ENCODE assay signal across 21 mouse cellular contexts in the genomic region with DNA sequence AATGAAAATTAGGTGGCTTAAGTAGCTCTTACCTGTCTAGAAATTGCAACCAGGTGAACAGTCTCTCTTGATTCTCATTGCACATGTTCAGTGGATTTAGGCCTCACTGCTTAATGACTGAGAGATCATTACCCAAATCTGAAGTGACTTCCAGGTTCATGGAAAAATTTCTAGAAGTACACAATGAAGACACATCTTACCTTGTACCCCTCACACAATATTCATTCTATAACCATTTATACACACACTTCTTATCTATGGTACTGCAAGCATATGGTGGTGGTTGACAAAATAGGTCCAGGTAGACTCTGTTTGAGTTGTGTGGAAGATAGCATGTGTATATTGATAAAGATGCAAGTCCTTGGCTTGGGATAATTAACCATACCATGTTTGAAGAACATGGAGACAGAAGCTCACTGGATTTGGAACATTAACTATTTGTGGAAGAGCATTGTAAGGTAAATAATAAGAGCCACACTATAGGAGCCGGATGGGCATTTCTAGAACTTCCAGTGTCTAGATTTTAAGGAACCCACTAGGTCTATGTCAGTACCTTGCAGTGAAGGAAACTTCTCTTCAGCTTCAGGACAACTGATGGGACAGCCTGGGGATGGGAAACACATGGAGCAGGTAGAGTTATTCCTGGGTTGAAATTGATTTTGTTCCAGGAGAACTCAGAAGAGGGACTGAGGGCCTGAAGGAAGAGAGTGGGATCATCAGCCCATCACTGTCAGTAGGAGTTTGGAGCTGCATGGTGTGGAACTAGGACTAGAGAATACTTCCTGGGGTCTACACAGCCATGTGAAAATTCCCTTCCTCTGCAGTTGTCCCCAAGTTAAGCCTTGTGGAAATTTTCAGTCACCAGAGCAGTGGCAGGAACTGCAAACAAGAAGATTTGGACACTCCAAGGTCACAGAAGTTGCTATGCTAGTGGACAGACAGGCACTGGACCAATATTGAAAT. TPM values are rescaled to one million over a fixed set of nuclear protein-coding genes. Genes with fewer than 3 reads are reported as not detected.
DNase-seq lines count a peak whose midpoint lies in the region; ATAC-seq lines count a peak whose summit lies in the region.
"Had no signal": no experiment of that assay in that cellular context is flagged by ENCODE, and none has a peak within 500 bp of the region (broad histone marks: within the 10 kb centered on the region; RNA-seq: fewer than 3 reads in every experiment).

No protein-coding gene starts in this region.

- H3K4me3 ChIP-seq in embryonic facial prominence, embryonic 11.5 days (ENCODE audit: low read depth, low read length): no peak overlapping the region
- no peak overlapping the region for H3K4me3 ChIP-seq in embryonic facial prominence, embryonic 10.5 days
- no peak overlapping the region for H3K4me3 ChIP-seq in hindbrain, embryonic 12.5 days
- no peak overlapping the region for H3K4me3 ChIP-seq in hindbrain, embryonic 16.5 days (ENCODE audit: low read length)
- no peak overlapping the region for H3K4me3 ChIP-seq in midbrain, embryonic 11.5 days (ENCODE audit: low read depth, low read length)
- no peak overlapping the region for H3K4me3 ChIP-seq in midbrain, embryonic 13.5 days (replicated peaks)
- no peak overlapping the region for H3K4me3 ChIP-seq in stomach, embryonic 14.5 days (ENCODE audit: low read depth, low read length)
- H3K4me3 ChIP-seq: forebrain, embryonic 10.5 days; heart, adult 2 months; neural tube, embryonic 13.5 days had no signal

- no peak overlapping the region for H3K27ac ChIP-seq in embryonic facial prominence, embryonic 11.5 days (replicated peaks; ENCODE audit: low read depth, low read length)
- no peak overlapping the region for H3K27ac ChIP-seq in embryonic facial prominence, embryonic 10.5 days (replicated peaks)
- no peak overlapping the region for H3K27ac ChIP-seq in hindbrain, embryonic 12.5 days
- H3K27ac ChIP-seq in hindbrain, embryonic 16.5 days (ENCODE audit: low read depth, low read length): no peak overlapping the region
- no peak overlapping the region for H3K27ac ChIP-seq in midbrain, embryonic 11.5 days (ENCODE audit: low read depth, low read length)
- no peak overlapping the region for H3K27ac ChIP-seq in midbrain, embryonic 13.5 days
- H3K27ac ChIP-seq in stomach, embryonic 14.5 days (ENCODE audit: low read length): no peak overlapping the region
- H3K27ac ChIP-seq: forebrain, embryonic 10.5 days; heart, adult 2 months; neural tube, embryonic 13.5 days had no signal

- WGBS in embryonic facial prominence, embryonic 11.5 days: 62% methylated on average over 1 of the region's 1 CpGs
- WGBS in embryonic facial prominence, embryonic 10.5 days: 62% methylated on average over 1 of the region's 1 CpGs
- WGBS in hindbrain, embryonic 12.5 days: 58% methylated on average over 1 of the region's 1 CpGs
- 67% methylated on average over 1 of the region's 1 CpGs for WGBS in hindbrain, embryonic 16.5 days
- WGBS in midbrain, embryonic 11.5 days: 59% methylated on average over 1 of the region's 1 CpGs
- 62% methylated on average over 1 of the region's 1 CpGs for WGBS in midbrain, embryonic 13.5 days
- WGBS in stomach, embryonic 14.5 days: 58% methylated on average over 1 of the region's 1 CpGs

- H3K4me2 ChIP-seq in embryonic facial prominence, embryonic 11.5 days (ENCODE audit: low read depth, low read length): no peak overlapping the region
- no peak overlapping the region for H3K4me2 ChIP-seq in hindbrain, embryonic 12.5 days (replicated peaks)
- no peak overlapping the region for H3K4me2 ChIP-seq in hindbrain, embryonic 16.5 days (ENCODE audit: low read length)
- H3K4me2 ChIP-seq in midbrain, embryonic 11.5 days: no peak overlapping the region
- H3K4me2 ChIP-seq in midbrain, embryonic 13.5 days (replicated peaks): no peak overlapping the region
- H3K4me2 ChIP-seq in stomach, embryonic 14.5 days (replicated peaks; ENCODE audit: low read depth, low read length): no peak overlapping the region
- H3K4me2 ChIP-seq: lung, embryonic 14.5 days; neural tube, embryonic 13.5 days had no signal

- ATAC-seq in embryonic facial prominence, embryonic 11.5 days (replicated peaks; ENCODE audit: insufficient number of reproducible peaks, low FRiP score, low TSS enrichment, low read depth): 0 out of 2 replicates have a peak, but pooled peaks have one; percentile 44
- ATAC-seq in hindbrain, embryonic 12.5 days (ENCODE audit: low FRiP score): 0 out of 2 replicates have a peak, but pooled peaks have one; percentile 46
- ATAC-seq in hindbrain, embryonic 16.5 days: no peak
- peak; percentile 30; the same call in 1 of the 2 replicates for ATAC-seq in midbrain, embryonic 11.5 days (ENCODE audit: low FRiP score)
- ATAC-seq in midbrain, embryonic 13.5 days: no peak
- 0 out of 2 replicates have a peak, but pooled peaks have one; percentile 28 for ATAC-seq in stomach, embryonic 14.5 days (ENCODE audit: insufficient number of reproducible peaks, insufficient read depth, low FRiP score, low read depth)

- no peaks in the 10 kb centered on the region for H3K36me3 ChIP-seq in embryonic facial prominence, embryonic 11.5 days (replicated peaks; ENCODE audit: control insufficient read depth, insufficient read depth, low read depth, low read length)
- no peaks in the 10 kb centered on the region for H3K36me3 ChIP-seq in embryonic facial prominence, embryonic 10.5 days (replicated peaks)
- H3K36me3 ChIP-seq in hindbrain, embryonic 12.5 days: no peaks in the 10 kb centered on the region
- no peaks in the 10 kb centered on the region for H3K36me3 ChIP-seq in hindbrain, embryonic 16.5 days (ENCODE audit: control insufficient read depth, insufficient read depth, low read length)
- H3K36me3 ChIP-seq in midbrain, embryonic 11.5 days (ENCODE audit: control insufficient read depth, insufficient read depth, low read length): no peaks in the 10 kb centered on the region
- no peaks in the 10 kb centered on the region for H3K36me3 ChIP-seq in midbrain, embryonic 13.5 days
- no peaks in the 10 kb centered on the region for H3K36me3 ChIP-seq in stomach, embryonic 14.5 days (ENCODE audit: control insufficient read depth, insufficient read depth, low read length)
- H3K36me3 ChIP-seq: forebrain, embryonic 10.5 days; neural tube, embryonic 13.5 days had no signal

- no peak for DNase-seq in embryonic facial prominence, embryonic 11.5 days (ENCODE audit: low spot score)
- no peak for DNase-seq in embryonic facial prominence, embryonic 10.5 days (ENCODE audit: low spot score)
- peak; percentile 79 for DNase-seq in midbrain, embryonic 11.5 days (ENCODE audit: low spot score, missing footprints)
- no peak for DNase-seq in adrenal gland, postnatal 36 days
- DNase-seq: adrenal gland, adult 2 months; cerebellum, adult 9-10 months; embryo, embryonic 11 days; heart, adult 2 months; kidney, adult 11 months; lung, embryonic 14.5 days; retina, postnatal 1 day; thymus, postnatal 4 days had no signal

- H3K27me3 ChIP-seq in embryonic facial prominence, embryonic 11.5 days (ENCODE audit: control insufficient read depth, insufficient read depth, low read length): no peaks in the 10 kb centered on the region
- H3K27me3 ChIP-seq in embryonic facial prominence, embryonic 10.5 days (replicated peaks; ENCODE audit: low read depth, poor library complexity, severe bottlenecking): no peaks in the 10 kb centered on the region
- no peaks in the 10 kb centered on the region for H3K27me3 ChIP-seq in hindbrain, embryonic 12.5 days
- H3K27me3 ChIP-seq in hindbrain, embryonic 16.5 days (replicated peaks; ENCODE audit: control insufficient read depth, insufficient read depth, low read length): no peaks in the 10 kb centered on the region
- H3K27me3 ChIP-seq in midbrain, embryonic 11.5 days (ENCODE audit: control insufficient read depth, insufficient read depth, low read length): no peaks in the 10 kb centered on the region
- no peaks in the 10 kb centered on the region for H3K27me3 ChIP-seq in midbrain, embryonic 13.5 days
- H3K27me3 ChIP-seq in stomach, embryonic 14.5 days (ENCODE audit: control insufficient read depth, insufficient read depth, low read length): no peaks in the 10 kb centered on the region
- H3K27me3 ChIP-seq: neural tube, embryonic 13.5 days had no signal

- H3K9ac ChIP-seq in embryonic facial prominence, embryonic 11.5 days (replicated peaks; ENCODE audit: low read length): no peak overlapping the region
- no peak overlapping the region for H3K9ac ChIP-seq in hindbrain, embryonic 12.5 days
- no peak overlapping the region for H3K9ac ChIP-seq in hindbrain, embryonic 16.5 days (ENCODE audit: low read depth, low read length)
- no peak overlapping the region for H3K9ac ChIP-seq in midbrain, embryonic 11.5 days (ENCODE audit: low read length)
- no peak overlapping the region for H3K9ac ChIP-seq in midbrain, embryonic 13.5 days (replicated peaks)
- no peak overlapping the region for H3K9ac ChIP-seq in stomach, embryonic 14.5 days (replicated peaks; ENCODE audit: low read depth, low read length)
- H3K9ac ChIP-seq: lung, embryonic 14.5 days; neural tube, embryonic 13.5 days had no signal

- H3K4me1 ChIP-seq in embryonic facial prominence, embryonic 11.5 days (ENCODE audit: control insufficient read depth, insufficient read depth, low read length): no peaks in the 10 kb centered on the region
- H3K4me1 ChIP-seq in embryonic facial prominence, embryonic 10.5 days: no peaks in the 10 kb centered on the region
- H3K4me1 ChIP-seq in hindbrain, embryonic 12.5 days: no peaks in the 10 kb centered on the region
- no peaks in the 10 kb centered on the region for H3K4me1 ChIP-seq in hindbrain, embryonic 16.5 days (ENCODE audit: control insufficient read depth, insufficient read depth, low read depth, low read length)
- no peaks in the 10 kb centered on the region for H3K4me1 ChIP-seq in midbrain, embryonic 11.5 days (ENCODE audit: control insufficient read depth, insufficient read depth, low read length)
- no peaks in the 10 kb centered on the region for H3K4me1 ChIP-seq in midbrain, embryonic 13.5 days (replicated peaks)
- H3K4me1 ChIP-seq in stomach, embryonic 14.5 days (ENCODE audit: control insufficient read depth, insufficient read depth, low read length): no peaks in the 10 kb centered on the region
- H3K4me1 ChIP-seq: forebrain, embryonic 10.5 days; neural tube, embryonic 13.5 days had no signal

- peaks cover 4% of the 10 kb centered on the region; the same call in 1 of the 2 replicates for H3K9me3 ChIP-seq in embryonic facial prominence, embryonic 11.5 days (replicated peaks; ENCODE audit: control insufficient read depth, low read length)
- peaks cover 46% of the 10 kb centered on the region for H3K9me3 ChIP-seq in embryonic facial prominence, embryonic 10.5 days
- H3K9me3 ChIP-seq in hindbrain, embryonic 12.5 days (replicated peaks): peaks cover 33% of the 10 kb centered on the region
- peaks cover 13% of the 10 kb centered on the region for H3K9me3 ChIP-seq in hindbrain, embryonic 16.5 days (ENCODE audit: control insufficient read depth, low read length)
- H3K9me3 ChIP-seq in midbrain, embryonic 11.5 days (ENCODE audit: control insufficient read depth, low read length): peaks cover 10% of the 10 kb centered on the region; the same call in 1 of the 2 replicates
- peaks cover 28% of the 10 kb centered on the region for H3K9me3 ChIP-seq in midbrain, embryonic 13.5 days
- peaks cover 14% of the 10 kb centered on the region; the same call in 1 of the 2 replicates for H3K9me3 ChIP-seq in stomach, embryonic 14.5 days (ENCODE audit: control insufficient read depth, low read depth, low read length)

RNA-seq across cellular contexts. Expression of a gene that starts 33.7 kb away (rescaled TPM):
- 0.15 TPM in 1 of 2 replicates, not detected in the other for polyA plus RNA-seq in embryonic facial prominence, embryonic 11.5 days (2014; fragmentation: Nextera tagmentation; extraction: Ambion mirVana)
- 0.17 and 0.18 TPM in 2 replicates for polyA plus RNA-seq in embryonic facial prominence, embryonic 10.5 days (2016; fragmentation: Nextera tagmentation; extraction: Ambion mirVana)
- polyA plus RNA-seq in hindbrain, embryonic 12.5 days (2016; fragmentation: Nextera tagmentation; extraction: Ambion mirVana): 0.10 TPM in 1 of 2 replicates, not detected in the other
- polyA plus RNA-seq in hindbrain, embryonic 16.5 days (2015; fragmentation: Nextera tagmentation; extraction: Ambion mirVana): 0.12 and 0.21 TPM in 2 replicates
- 0.11 and 0.12 TPM in 2 replicates for polyA plus RNA-seq in midbrain, embryonic 11.5 days (2014; fragmentation: Nextera tagmentation; extraction: Ambion mirVana)
- polyA plus RNA-seq in midbrain, embryonic 13.5 days (2015; fragmentation: Nextera tagmentation; extraction: Ambion mirVana): 0.07 TPM in 1 of 2 replicates, not detected in the other
- 0.26 and 0.71 TPM in 2 replicates for polyA plus RNA-seq in stomach, embryonic 14.5 days (2014; fragmentation: Nextera tagmentation; extraction: Ambion mirVana)
- under 1 TPM; 0.53 to 0.70 TPM for total RNA-seq in adrenal gland, postnatal 36 days (2021)
- total RNA-seq: layer of hippocampus, postnatal 14 days; left cerebral cortex, postnatal 36 days had no signal
- polyA plus RNA-seq: adrenal gland, adult 2 months had no signal

RNA-seq across cellular contexts. Expression of a gene that starts 46.8 kb away (rescaled TPM):
- polyA plus RNA-seq in embryonic facial prominence, embryonic 11.5 days (2014; fragmentation: Nextera tagmentation; extraction: Ambion mirVana): 0.06 and 0.14 TPM in 2 replicates
- polyA plus RNA-seq in embryonic facial prominence, embryonic 10.5 days (2016; fragmentation: Nextera tagmentation; extraction: Ambion mirVana): 0.20 and 0.39 TPM in 2 replicates
- polyA plus RNA-seq in hindbrain, embryonic 12.5 days (2016; fragmentation: Nextera tagmentation; extraction: Ambion mirVana): 0.32 and 0.64 TPM in 2 replicates
- 0.52 and 1.0 TPM in 2 replicates for polyA plus RNA-seq in hindbrain, embryonic 16.5 days (2015; fragmentation: Nextera tagmentation; extraction: Ambion mirVana)
- 0.15 and 0.29 TPM in 2 replicates for polyA plus RNA-seq in midbrain, embryonic 11.5 days (2014; fragmentation: Nextera tagmentation; extraction: Ambion mirVana)
- 0.63 and 0.75 TPM in 2 replicates for polyA plus RNA-seq in midbrain, embryonic 13.5 days (2015; fragmentation: Nextera tagmentation; extraction: Ambion mirVana)
- 0.59 and 0.67 TPM in 2 replicates for polyA plus RNA-seq in stomach, embryonic 14.5 days (2014; fragmentation: Nextera tagmentation; extraction: Ambion mirVana)
- under 1 TPM; 0.46 to 0.49 TPM for total RNA-seq in adrenal gland, postnatal 36 days (2021)
- total RNA-seq: gastrocnemius, adult 18-20 months had no signal
- polyA plus RNA-seq: adrenal gland, adult 2 months; heart, adult 2 months had no signal

RNA-seq across cellular contexts. Expression of a gene that starts 55.5 kb away (rescaled TPM):
- polyA plus RNA-seq in embryonic facial prominence, embryonic 11.5 days (2014; fragmentation: Nextera tagmentation; extraction: Ambion mirVana): 2.3 and 3.2 TPM in 2 replicates
- 3.1 and 3.2 TPM in 2 replicates for polyA plus RNA-seq in embryonic facial prominence, embryonic 10.5 days (2016; fragmentation: Nextera tagmentation; extraction: Ambion mirVana)
- 2.4 and 2.8 TPM in 2 replicates for polyA plus RNA-seq in hindbrain, embryonic 12.5 days (2016; fragmentation: Nextera tagmentation; extraction: Ambion mirVana)
- polyA plus RNA-seq in hindbrain, embryonic 16.5 days (2015; fragmentation: Nextera tagmentation; extraction: Ambion mirVana): 2.6 and 2.9 TPM in 2 replicates
- 2.8 and 3.1 TPM in 2 replicates for polyA plus RNA-seq in midbrain, embryonic 11.5 days (2014; fragmentation: Nextera tagmentation; extraction: Ambion mirVana)
- polyA plus RNA-seq in midbrain, embryonic 13.5 days (2015; fragmentation: Nextera tagmentation; extraction: Ambion mirVana): 2.1 and 2.3 TPM in 2 replicates
- 3.0 and 3.2 TPM in 2 replicates for polyA plus RNA-seq in stomach, embryonic 14.5 days (2014; fragmentation: Nextera tagmentation; extraction: Ambion mirVana)
- total RNA-seq in adrenal gland, postnatal 36 days (2021): 1 to 10 TPM; 2.6 to 3.3 TPM
- polyA plus RNA-seq: adrenal gland, adult 2 months had no signal

Comparison
In these comparisons a context has a peak if more than half of its experiments do, and no peak if none do; other contexts are left out.
1. ATAC-seq: peak in embryonic facial prominence, embryonic 11.5 days (single experiment), hindbrain, embryonic 12.5 days (single experiment), midbrain, embryonic 11.5 days (single experiment) and stomach, embryonic 14.5 days (single experiment); none in hindbrain, embryonic 16.5 days (single experiment) and midbrain, embryonic 13.5 days (single experiment).